In the genomic region with DNA sequence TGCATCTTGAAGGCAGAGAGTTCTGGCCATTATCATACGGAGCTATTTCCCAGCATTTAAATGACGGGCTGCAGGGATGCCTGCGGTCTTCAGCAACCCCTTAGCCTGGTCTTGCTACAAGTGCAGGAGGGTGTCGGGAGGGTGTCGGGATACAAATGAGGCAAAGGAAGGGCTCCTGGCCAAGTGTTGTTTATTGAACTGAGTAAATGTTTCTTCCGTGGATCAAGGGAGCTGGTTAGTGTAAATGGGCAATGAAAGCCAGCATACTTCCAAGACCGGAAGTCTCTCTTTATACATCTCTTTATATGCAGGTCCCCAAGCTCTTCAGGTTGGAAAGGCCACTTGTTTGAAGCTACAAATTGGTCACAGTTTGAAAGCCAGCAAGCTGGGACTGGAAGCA, we compare ENCODE assay signal across 14 mouse cellular contexts. TPM values are rescaled to one million over a fixed set of nuclear protein-coding genes. Genes with fewer than 3 reads are reported as not detected.
DNase-seq lines count a peak whose midpoint lies in the region; TF ChIP-seq lines count a peak whose summit lies in the region.
"Had no signal": no experiment of that assay in that cellular context is flagged by ENCODE, and none has a peak within 500 bp of the region (broad histone marks: within the 10 kb centered on the region; RNA-seq: fewer than 3 reads in every experiment).

No protein-coding gene starts in this region.

- peaks cover 10% of the 10 kb centered on the region for H3K4me1 ChIP-seq in kidney, adult 2 months (ENCODE audit: control insufficient read depth, insufficient read depth, low read length)

- H3K27me3 ChIP-seq in kidney, adult 2 months (replicated peaks; ENCODE audit: control insufficient read depth, insufficient read depth, low read length), result no peaks in the 10 kb centered on the region

- 35% methylated on average over 7 of the region's 7 CpGs for WGBS in kidney, adult 2 months

- H3K36me3 ChIP-seq in kidney, adult 2 months (ENCODE audit: control insufficient read depth, insufficient read depth, low read length), result no peaks in the 10 kb centered on the region

- DNase-seq in cerebellum, postnatal 14 days, result peak; percentile 21
- DNase-seq in cerebellum, adult 8-10 months, result no peak
- DNase-seq in kidney, adult 2 months, result peak; percentile 55
- no peak for DNase-seq in kidney, postnatal 14 days
- peak; percentile 46 to 51 for DNase-seq in right cerebral cortex, postnatal 10 days (ENCODE audit: low spot score in 2 of 2)
- DNase-seq in right cerebral cortex, postnatal 14 days, result no peak
- DNase-seq in ovary, postnatal 36 days (ENCODE audit: low spot score), result no peak
- DNase-seq in thymus, adult 18-20 months, result no peak
- DNase-seq: cerebellum, postnatal 36 days; heart, postnatal 4 days; thymus, adult 2 months had no signal

- no peak overlapping the region for H3K27ac ChIP-seq in kidney, adult 2 months (ENCODE audit: insufficient read depth, low read depth, low read length)
- H3K27ac ChIP-seq: kidney, postnatal 0 days; left cerebral cortex, adult 2 months; liver, embryonic 14.5 days had no signal

- TF ChIP-seq POLR2A in kidney, adult 2 months (IDR thresholded peaks at IDR 0.05; ENCODE audit: low read depth, low read length), result no peak

- no peak for TF ChIP-seq CTCF in kidney, adult 2 months (conservative IDR thresholded peaks at IDR 0.05; ENCODE audit: insufficient read depth, insufficient read length, low read depth, low read length)

- no peak overlapping the region for H3K4me3 ChIP-seq in kidney, adult 2 months (ENCODE audit: insufficient read depth, low read depth, low read length)
- H3K4me3 ChIP-seq: left cerebral cortex, adult 2 months had no signal

RNA-seq across cellular contexts. Expression of gene Ptprk, which starts 23.0 kb away (rescaled TPM):
- polyA plus RNA-seq in kidney, adult 2 months (2012; rRNA removed), result 46.4 and 50.2 TPM in 2 replicates

Comparison
In these comparisons a context has a peak if more than half of its experiments do, and no peak if none do; other contexts are left out.
1. DNase-seq: peak in cerebellum, postnatal 14 days (2 of 2), kidney, adult 2 months (single experiment) and right cerebral cortex, postnatal 10 days (2 of 2); none in cerebellum, adult 8-10 months (single experiment), kidney, postnatal 14 days (single experiment), right cerebral cortex, postnatal 14 days (single experiment), ovary, postnatal 36 days (single experiment) and thymus, adult 18-20 months (0 of 2).